Mouse (Mus musculus): ENCODE data around the gene Smu1. TPM values are rescaled to one million over a fixed set of nuclear protein-coding genes. Genes with fewer than 3 reads are reported as not detected.

Gene Smu1
- total and polyA plus RNA-seq, 3 experiments, result 93.4 to 183 (median 118) TPM

DNA sequence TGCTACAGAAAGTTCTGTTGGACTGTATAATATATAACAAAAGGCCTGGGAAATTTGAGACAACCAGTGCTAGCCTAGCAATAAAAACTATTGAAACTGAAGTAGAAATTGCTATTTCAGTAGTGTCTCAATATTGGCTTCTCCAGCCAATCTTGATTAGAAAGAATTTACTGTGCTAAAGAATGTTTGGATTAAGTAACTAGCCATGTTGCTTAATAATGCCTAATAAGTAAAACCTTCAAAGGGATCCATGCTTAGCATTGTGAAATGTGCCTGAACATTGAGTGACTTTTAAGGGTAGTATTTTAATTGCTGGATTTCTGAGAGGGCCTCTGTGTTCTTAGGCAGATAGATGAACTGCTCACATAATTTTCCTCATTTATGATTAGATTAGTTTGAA lies 32.2 kb downstream of the Smu1 start:
- Histone ChIP-seq H3K27me3 (replicated peaks) (no peaks in the 10 kb centered on the region), H3K79me2 (replicated peaks; ENCODE audit: control insufficient read depth, extremely low read depth, insufficient read depth, poor library complexity, severe bottlenecking) (peaks cover 50% of the 10 kb centered on the region), H3K4me2 (ENCODE audit: insufficient read depth, low read depth, poor library complexity, severe bottlenecking) (peak overlapping the region; percentile 94; the same call in 1 of the 2 replicates), H3K27ac (ENCODE audit: insufficient read depth, low read depth) (no peak overlapping the region), H3K36me3 (replicated peaks in 1 of 2; ENCODE audit: control insufficient read depth in 1 of 2, insufficient read depth in 1 of 2, low read length in 1 of 2) (peaks cover 36 to 61% of the 10 kb centered on the region in 2 experiments), H3K9ac (ENCODE audit: insufficient read depth, low read depth) (peak overlapping the region; percentile 91; the same call in 1 of the 2 replicates), H3K4me1 (ENCODE audit: control insufficient read depth in 1 of 2, insufficient read depth in 2 of 2) (peaks cover 5 to 46% of the 10 kb centered on the region in 2 experiments; a peak in 3 of 4 replicates), H3K9me3 (replicated peaks; ENCODE audit: low read length) (no peaks in the 10 kb centered on the region), H3K4me3 (replicated peaks in 1 of 3; ENCODE audit: low read depth in 2 of 3, low read length in 2 of 3, poor library complexity in 1 of 3) (no peak overlapping the region)
- in situ Hi-C loops (cut with MboI; ENCODE audit: low pct_ligation_motif_present, low pct_unique_long_range_greater_than_20kb, low sequenced_read_pairs) (no loop called here), dilution Hi-C loops (cut with MboI; ENCODE audit: extremely low pct_ligation_motif_present, extremely low pct_unique_long_range_greater_than_20kb, low sequenced_read_pairs) (no loop called here)
- DNase-seq (ENCODE audit: extremely low read depth), result no peak
- TF ChIP-seq RAD21 (IDR thresholded peaks at IDR 0.05; ENCODE audit: low read depth, low read length) (no peak), PAX5 (IDR thresholded peaks at IDR 0.05; ENCODE audit: low read length) (no peak), ZNF384 (IDR thresholded peaks at IDR 0.05; ENCODE audit: low read depth, low read length) (no peak), ZC3H11A (IDR thresholded peaks at IDR 0.05; ENCODE audit: low read depth, low read length) (no peak), RCOR1 (conservative IDR thresholded peaks at IDR 0.05; ENCODE audit: low read depth, low read length) (no peak), BHLHE40 (IDR thresholded peaks at IDR 0.05; ENCODE audit: low read depth, low read length) (no peak)

DNA sequence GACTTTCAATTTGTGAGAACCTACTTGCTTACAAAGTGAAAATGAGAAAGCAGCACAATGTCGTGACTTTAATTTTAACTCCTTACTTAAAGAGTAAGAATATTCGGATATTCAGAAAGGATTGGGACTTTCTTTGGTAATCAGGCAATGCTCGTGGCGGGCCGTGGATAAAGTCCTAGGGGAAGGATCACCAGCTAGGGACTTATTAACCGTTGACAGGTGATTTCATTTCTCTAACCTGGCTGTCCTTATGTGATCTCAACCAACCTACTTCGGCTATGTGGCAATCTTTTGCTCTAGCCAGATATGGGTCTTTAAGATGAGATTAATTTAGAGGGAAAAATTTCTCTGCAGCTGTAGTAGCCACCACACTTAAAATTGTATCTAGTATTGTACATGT lies 32.6 kb downstream of the Smu1 start:
- Histone ChIP-seq H3K4me1 (ENCODE audit: control insufficient read depth in 1 of 2, insufficient read depth in 2 of 2) (peaks cover 5 to 46% of the 10 kb centered on the region in 2 experiments; a peak in 3 of 4 replicates), H3K9me3 (replicated peaks; ENCODE audit: low read length) (no peaks in the 10 kb centered on the region), H3K36me3 (replicated peaks in 1 of 2; ENCODE audit: control insufficient read depth in 1 of 2, insufficient read depth in 1 of 2, low read length in 1 of 2) (peaks cover 33 to 57% of the 10 kb centered on the region in 2 experiments), H3K4me3 (replicated peaks in 1 of 3; ENCODE audit: low read depth in 2 of 3, low read length in 2 of 3, poor library complexity in 1 of 3) (no peak overlapping the region), H3K27me3 (replicated peaks) (no peaks in the 10 kb centered on the region), H3K79me2 (replicated peaks; ENCODE audit: control insufficient read depth, extremely low read depth, insufficient read depth, poor library complexity, severe bottlenecking) (peaks cover 48% of the 10 kb centered on the region), H3K27ac (ENCODE audit: insufficient read depth, low read depth) (no peak overlapping the region), H3K4me2 (ENCODE audit: insufficient read depth, low read depth, poor library complexity, severe bottlenecking) (peak overlapping the region; percentile 94), H3K9ac (ENCODE audit: insufficient read depth, low read depth) (peak overlapping the region; percentile 91; the same call in 1 of the 2 replicates)
- in situ Hi-C loops (cut with MboI; ENCODE audit: low pct_ligation_motif_present, low pct_unique_long_range_greater_than_20kb, low sequenced_read_pairs) (no loop called here), dilution Hi-C loops (cut with MboI; ENCODE audit: extremely low pct_ligation_motif_present, extremely low pct_unique_long_range_greater_than_20kb, low sequenced_read_pairs) (no loop called here)
- TF ChIP-seq PAX5 (IDR thresholded peaks at IDR 0.05; ENCODE audit: low read length), result no peak
- no peak for TF ChIP-seq SMC3 (IDR thresholded peaks at IDR 0.05; ENCODE audit: low read depth, low read length)
- no peak for TF ChIP-seq ZC3H11A (IDR thresholded peaks at IDR 0.05; ENCODE audit: low read depth, low read length)
- no peak for DNase-seq (ENCODE audit: extremely low read depth)

DNA sequence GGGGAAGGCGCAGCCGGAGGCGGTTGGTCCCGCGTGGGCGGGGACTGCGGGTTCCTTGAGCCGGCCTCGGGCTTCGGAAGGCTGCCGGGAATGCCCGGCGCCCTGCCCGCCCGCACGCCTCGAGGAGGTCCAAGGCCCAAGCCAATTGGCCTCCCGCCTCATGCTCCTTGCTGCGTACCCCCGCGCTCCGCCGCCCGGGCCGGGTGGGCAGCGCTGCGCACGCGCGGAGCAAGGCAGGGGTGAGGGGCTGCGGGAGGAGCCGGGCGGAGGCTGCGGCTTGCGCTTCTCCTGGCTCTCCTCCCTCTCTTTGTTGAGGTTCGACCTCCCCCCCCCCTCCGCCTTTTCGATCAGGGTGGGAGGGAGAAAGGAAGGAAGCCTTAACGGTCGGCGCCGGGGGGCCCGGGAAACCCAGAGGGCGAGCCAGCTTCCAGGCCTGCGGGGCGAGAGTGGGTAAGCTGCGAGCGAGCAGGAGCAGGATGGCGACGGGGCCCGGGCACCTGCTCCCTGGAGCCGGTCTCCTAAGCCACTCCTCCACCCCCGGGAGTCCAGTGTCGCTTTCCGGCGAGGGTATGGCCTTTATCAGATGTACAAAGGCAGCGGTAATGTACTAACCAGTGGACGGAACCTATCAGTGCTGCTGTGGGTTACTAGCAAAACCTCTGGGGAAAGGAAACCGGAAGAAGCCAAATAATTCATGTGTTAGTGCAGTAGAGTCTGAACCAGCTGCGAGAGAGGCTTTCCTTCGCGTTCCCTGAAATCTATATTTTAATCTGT lies 34.8 kb downstream of the Smu1 start:
- in situ Hi-C loops (cut with MboI; ENCODE audit: low pct_ligation_motif_present, low pct_unique_long_range_greater_than_20kb, low sequenced_read_pairs), result no loop called here
- H3K4me1 ChIP-seq (ENCODE audit: control insufficient read depth in 1 of 2, insufficient read depth in 2 of 2), result peaks cover 5 to 42% of the 10 kb centered on the region in 2 experiments; a peak in 3 of 4 replicates
- peak overlapping the region; percentile 94 for H3K4me2 ChIP-seq (ENCODE audit: insufficient read depth, low read depth, poor library complexity, severe bottlenecking)
- H3K9me3 ChIP-seq (replicated peaks; ENCODE audit: low read length), result no peaks in the 10 kb centered on the region
- peak overlapping the region; percentile 85 for H3K27ac ChIP-seq (ENCODE audit: insufficient read depth, low read depth)
- H3K9ac ChIP-seq (ENCODE audit: insufficient read depth, low read depth), result peak overlapping the region; percentile 91
- H3K36me3 ChIP-seq (replicated peaks in 1 of 2; ENCODE audit: control insufficient read depth in 1 of 2, insufficient read depth in 1 of 2, low read length in 1 of 2), result peaks cover 21 to 35% of the 10 kb centered on the region in 2 experiments
- peak overlapping the region; percentile 79 to 99 (median 95) for H3K4me3 ChIP-seq (replicated peaks in 1 of 3; ENCODE audit: low read depth in 2 of 3, low read length in 2 of 3, poor library complexity in 1 of 3)
- DNase-seq (ENCODE audit: extremely low read depth), result peak; percentile 81
- dilution Hi-C loops (cut with MboI; ENCODE audit: extremely low pct_ligation_motif_present, extremely low pct_unique_long_range_greater_than_20kb, low sequenced_read_pairs), result no loop called here
- peaks cover 42% of the 10 kb centered on the region for H3K79me2 ChIP-seq (replicated peaks; ENCODE audit: control insufficient read depth, extremely low read depth, insufficient read depth, poor library complexity, severe bottlenecking)
- no peaks in the 10 kb centered on the region for H3K27me3 ChIP-seq (replicated peaks)
- TF ChIP-seq NRF1 (IDR thresholded peaks at IDR 0.05; ENCODE audit: low read depth, low read length), result peak; percentile 88
- no peak for TF ChIP-seq PAX5 (IDR thresholded peaks at IDR 0.05; ENCODE audit: low read length)
- no peak for TF ChIP-seq ZMIZ1 (IDR thresholded peaks at IDR 0.05; ENCODE audit: low read depth, low read length)
- no peak for TF ChIP-seq JUN (IDR thresholded peaks at IDR 0.05; ENCODE audit: insufficient read depth, low read depth, low read length)
- TF ChIP-seq USF1 (IDR thresholded peaks at IDR 0.05; ENCODE audit: low read depth, low read length), result no peak
- peak; percentile 39; the same call in 1 of the 2 replicates for TF ChIP-seq EP300 (IDR thresholded peaks at IDR 0.05; ENCODE audit: low read length)
- TF ChIP-seq NELFE (IDR thresholded peaks at IDR 0.05; ENCODE audit: low read depth, low read length), result no peak
- TF ChIP-seq SIN3A (IDR thresholded peaks at IDR 0.05; ENCODE audit: low read length), result peak; percentile 86; the same call in 1 of the 2 replicates
- peak; percentile 68; the same call in 1 of the 2 replicates for TF ChIP-seq MXI1 (IDR thresholded peaks at IDR 0.05; ENCODE audit: low read depth, low read length)
- TF ChIP-seq ZNF384 (IDR thresholded peaks at IDR 0.05; ENCODE audit: low read depth, low read length), result no peak
- TF ChIP-seq RCOR1 (conservative IDR thresholded peaks at IDR 0.05; ENCODE audit: low read depth, low read length), result no peak
- TF ChIP-seq E2F4 (IDR thresholded peaks at IDR 0.05; ENCODE audit: insufficient replicate concordance, low read depth, low read length), result no peak
- no peak; the same call in 1 of the 2 replicates for TF ChIP-seq POLR2A (IDR thresholded peaks at IDR 0.05; ENCODE audit: low read depth, low read length)
- TF ChIP-seq ELF1 (IDR thresholded peaks at IDR 0.05; ENCODE audit: low read depth, low read length), result peak; percentile 79
- no peak for TF ChIP-seq RAD21 (IDR thresholded peaks at IDR 0.05; ENCODE audit: low read depth, low read length)
- peak; percentile 70; the same call in 1 of the 2 replicates for TF ChIP-seq UBTF (IDR thresholded peaks at IDR 0.05; ENCODE audit: low read depth, low read length)
- TF ChIP-seq HCFC1 (IDR thresholded peaks at IDR 0.05; ENCODE audit: low read depth, low read length), result peak; percentile 28; the same call in 1 of the 2 replicates
- TF ChIP-seq CHD1 (IDR thresholded peaks at IDR 0.05; ENCODE audit: low read depth, low read length), result peak; percentile 79; the same call in 1 of the 2 replicates
- peak; percentile 57; the same call in 1 of the 2 replicates for TF ChIP-seq TBP (conservative IDR thresholded peaks at IDR 0.05; ENCODE audit: low read depth, low read length)
- no peak; the same call in 1 of the 2 replicates for TF ChIP-seq BHLHE40 (IDR thresholded peaks at IDR 0.05; ENCODE audit: low read depth, low read length)
